Mouse (Mus musculus): Measurements from ENCODE around the gene Erc1. TPM values are rescaled to one million over a fixed set of nuclear protein-coding genes. Genes with fewer than 3 reads are reported as not detected.

The Erc1 gene
- polyA plus RNA-seq, 1 experiment from 2014 or later: 22.1 TPM

DNA sequence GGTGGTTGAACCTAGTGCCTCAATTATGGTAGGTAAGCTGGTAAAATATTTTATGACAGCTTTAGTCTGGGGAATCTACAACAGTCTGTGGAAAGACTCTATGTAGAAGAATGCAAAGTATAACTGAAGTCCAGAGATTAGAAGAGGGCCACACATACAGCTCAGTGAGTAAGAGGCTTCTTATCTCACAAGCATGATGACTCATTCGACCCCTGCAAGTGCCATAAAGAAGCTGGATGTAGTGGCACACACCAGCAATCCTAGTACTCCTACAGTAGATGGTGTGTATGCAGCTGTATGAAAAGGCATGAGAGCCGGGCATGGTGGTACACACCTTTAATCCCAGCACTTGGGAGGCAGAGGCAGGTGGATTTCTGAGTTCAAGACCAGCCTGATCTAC, 205.2 kb downstream of the Erc1 start:
- Histone ChIP-seq H3K4me3 (no peak overlapping the region), H3K27me3 (no peaks in the 10 kb centered on the region), H3K9me3 (no peaks in the 10 kb centered on the region), H3K4me2 (no peak overlapping the region), H3K9ac (no peak overlapping the region), H3K36me3 (no peaks in the 10 kb centered on the region), H3K4me1 (no peaks in the 10 kb centered on the region), H3K27ac (no peak overlapping the region)
- ATAC-seq (ENCODE audit: insufficient number of reproducible peaks, low FRiP score, low TSS enrichment, low read depth): no peak
- WGBS: 75% methylated on average over 2 of the region's 2 CpGs

DNA sequence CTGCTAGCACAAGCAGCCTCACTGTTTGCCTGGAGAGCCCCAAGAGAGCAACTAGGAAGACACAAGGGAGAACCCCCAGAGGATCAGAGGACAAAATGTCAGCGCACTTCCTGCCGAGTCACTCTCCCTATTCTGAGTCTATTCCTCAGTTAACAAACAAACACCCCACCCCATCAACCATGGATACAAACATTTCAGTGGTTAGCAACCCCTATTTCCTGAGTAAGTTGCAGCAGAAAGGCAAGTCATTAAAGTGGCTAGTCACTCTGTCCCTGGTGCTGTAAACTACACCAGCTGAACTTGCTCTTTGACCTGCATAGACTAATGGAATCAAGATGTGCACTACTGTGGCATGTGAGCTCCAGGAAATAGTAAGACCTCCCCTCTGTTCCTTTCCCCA, 212.3 kb downstream of the Erc1 start:
- H3K4me2 ChIP-seq: no peak overlapping the region
- H3K27me3 ChIP-seq: no peaks in the 10 kb centered on the region
- no peaks in the 10 kb centered on the region for H3K9me3 ChIP-seq
- no peaks in the 10 kb centered on the region for H3K36me3 ChIP-seq
- ATAC-seq (ENCODE audit: insufficient number of reproducible peaks, low FRiP score, low TSS enrichment, low read depth): no peak
- H3K4me3 ChIP-seq: no peak overlapping the region
- 0 out of 2 replicates have a peak, but pooled peaks cover 5% of the 10 kb centered on the region for H3K4me1 ChIP-seq
- H3K27ac ChIP-seq: no peak overlapping the region
- H3K9ac ChIP-seq: no peak overlapping the region
- 32% methylated on average over 2 of the region's 2 CpGs for WGBS

DNA sequence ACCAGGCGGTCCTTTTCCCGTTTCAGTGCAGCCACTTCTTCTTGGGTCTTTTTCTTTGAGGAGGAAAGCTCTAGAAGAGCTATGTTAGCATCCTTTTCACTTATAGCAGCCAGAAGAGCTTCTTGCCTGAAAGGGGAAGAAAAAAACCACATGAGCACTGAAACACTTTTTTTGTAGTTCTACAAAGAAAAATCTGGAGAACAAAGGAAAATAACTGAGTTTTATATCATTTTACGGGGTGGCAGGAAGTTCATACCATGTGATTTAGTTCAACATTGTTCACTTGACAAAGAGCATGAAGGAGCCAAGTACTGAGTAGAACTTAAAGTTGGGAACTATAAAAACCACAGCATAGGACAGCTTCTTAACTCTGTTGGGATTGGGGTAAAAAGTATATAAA, 217.3 kb downstream of the Erc1 start:
- Histone ChIP-seq H3K36me3 (peaks cover 3% of the 10 kb centered on the region), H3K27me3 (no peaks in the 10 kb centered on the region), H3K9me3 (no peaks in the 10 kb centered on the region), H3K4me3 (no peak overlapping the region), H3K9ac (no peak overlapping the region), H3K4me1 (0 out of 2 replicates have a peak, but pooled peaks cover 5% of the 10 kb centered on the region), H3K27ac (no peak overlapping the region), H3K4me2 (no peak overlapping the region)
- no peak for ATAC-seq (ENCODE audit: insufficient number of reproducible peaks, low FRiP score, low TSS enrichment, low read depth)
- 76% methylated on average over 3 of the region's 3 CpGs for WGBS

DNA sequence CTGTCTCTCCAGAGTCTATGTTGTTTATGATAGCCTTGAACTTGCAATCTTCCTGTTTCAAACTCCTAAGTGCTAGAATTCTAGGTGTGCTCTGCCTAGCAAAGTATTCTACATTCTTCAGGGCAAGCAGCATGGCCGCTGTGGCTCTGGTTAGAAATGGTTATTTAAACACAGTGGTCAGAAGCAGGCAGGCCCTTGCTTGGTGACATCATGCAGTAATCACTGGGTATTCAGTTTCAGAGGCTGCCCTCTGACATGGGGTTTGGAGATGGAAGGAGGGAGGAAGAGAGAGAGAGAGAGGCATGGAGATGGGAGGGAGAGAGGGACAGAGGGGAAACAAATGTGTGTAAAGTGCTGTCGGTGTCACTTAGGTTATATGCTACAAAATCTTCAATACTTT, 246.6 kb downstream of the Erc1 start:
- H3K4me2 ChIP-seq: no peak overlapping the region
- no peak overlapping the region for H3K27ac ChIP-seq
- no peak for ATAC-seq (ENCODE audit: insufficient number of reproducible peaks, low FRiP score, low TSS enrichment, low read depth)
- H3K27me3 ChIP-seq: no peaks in the 10 kb centered on the region
- no peak overlapping the region for H3K9ac ChIP-seq
- H3K9me3 ChIP-seq: no peaks in the 10 kb centered on the region
- WGBS: 77% methylated on average over 2 of the region's 2 CpGs
- peaks cover 3% of the 10 kb centered on the region; the same call in 1 of the 2 replicates for H3K4me1 ChIP-seq
- H3K4me3 ChIP-seq: no peak overlapping the region
- H3K36me3 ChIP-seq: no peaks in the 10 kb centered on the region; the same call in 1 of the 2 replicates

DNA sequence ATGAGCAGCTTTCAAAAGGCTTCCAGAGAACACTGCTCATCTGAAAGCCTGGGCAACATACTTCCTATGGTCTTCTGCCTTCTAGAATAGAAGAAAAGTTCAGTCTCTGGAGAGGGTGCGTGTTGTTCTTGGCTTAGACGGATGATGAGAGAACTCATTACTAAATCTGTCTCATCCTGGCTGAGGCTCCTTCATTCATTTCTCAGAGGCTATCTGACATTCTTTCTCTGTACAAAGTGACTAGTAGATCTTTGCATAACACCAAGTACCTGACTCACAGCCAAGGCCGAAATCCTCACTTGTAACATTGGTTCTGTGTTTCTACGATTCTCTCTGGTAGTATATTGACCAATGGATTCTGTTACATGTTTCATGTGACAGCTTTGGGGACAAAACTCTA, 252.5 kb downstream of the Erc1 start:
- Histone ChIP-seq H3K9ac (no peak overlapping the region), H3K36me3 (peaks cover 9% of the 10 kb centered on the region), H3K4me1 (no peaks in the 10 kb centered on the region), H3K4me2 (no peak overlapping the region), H3K9me3 (no peaks in the 10 kb centered on the region), H3K4me3 (no peak overlapping the region), H3K27me3 (no peaks in the 10 kb centered on the region), H3K27ac (no peak overlapping the region)
- ATAC-seq (ENCODE audit: insufficient number of reproducible peaks, low FRiP score, low TSS enrichment, low read depth): no peak
- 91% methylated on average over 4 of the region's 4 CpGs for WGBS

DNA sequence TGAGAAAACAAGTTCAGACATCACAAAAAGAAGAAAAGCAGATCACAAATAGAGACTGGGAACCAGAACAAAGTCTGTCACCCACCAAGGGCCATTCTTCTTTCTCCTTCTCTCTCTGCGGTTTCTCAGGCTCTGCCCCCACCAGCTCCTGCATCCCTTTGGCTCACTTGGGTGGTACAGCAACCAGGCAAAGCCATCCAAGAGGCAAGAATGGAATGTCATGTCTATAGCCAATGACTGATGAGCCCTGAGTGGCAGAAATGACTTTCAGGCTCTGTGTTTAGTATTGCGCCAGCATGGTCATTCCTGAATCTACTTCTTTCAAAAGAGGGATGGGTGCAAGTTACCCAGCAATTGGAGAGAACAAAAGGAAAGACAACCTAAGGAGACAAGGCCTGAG, 257.1 kb downstream of the Erc1 start:
- no peak for ATAC-seq (ENCODE audit: insufficient number of reproducible peaks, low FRiP score, low TSS enrichment, low read depth)
- H3K27me3 ChIP-seq: no peaks in the 10 kb centered on the region
- WGBS: 81% methylated on average over 2 of the region's 2 CpGs
- H3K9me3 ChIP-seq: no peaks in the 10 kb centered on the region
- peaks cover 9% of the 10 kb centered on the region; the same call in 1 of the 2 replicates for H3K36me3 ChIP-seq
- H3K4me2 ChIP-seq: no peak overlapping the region
- no peak overlapping the region for H3K27ac ChIP-seq
- no peaks in the 10 kb centered on the region for H3K4me1 ChIP-seq
- H3K9ac ChIP-seq: no peak overlapping the region
- H3K4me3 ChIP-seq: no peak overlapping the region

DNA sequence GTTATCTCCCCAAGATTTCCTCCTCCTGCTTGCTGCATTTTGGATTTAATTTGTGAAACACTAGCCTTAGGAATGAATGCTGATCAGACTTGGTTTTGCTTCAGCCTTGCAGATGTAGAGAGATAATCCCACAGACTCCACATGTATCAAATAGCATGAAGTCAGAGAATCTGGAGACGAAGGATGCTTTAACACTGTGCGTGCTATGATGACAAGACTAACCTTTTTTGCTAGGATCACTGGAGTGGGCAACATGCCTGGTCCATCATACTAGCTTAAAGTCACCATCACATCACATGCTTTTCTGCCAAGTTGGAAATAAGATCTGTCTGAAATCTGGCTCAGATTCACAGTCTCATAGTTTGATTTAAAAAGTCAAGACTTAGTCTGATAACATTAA, 260.1 kb downstream of the Erc1 start:
- no peak for ATAC-seq (ENCODE audit: insufficient number of reproducible peaks, low FRiP score, low TSS enrichment, low read depth)
- no peaks in the 10 kb centered on the region for H3K27me3 ChIP-seq
- H3K4me2 ChIP-seq: no peak overlapping the region
- H3K36me3 ChIP-seq: no peaks in the 10 kb centered on the region
- no peak overlapping the region for H3K4me3 ChIP-seq
- H3K9ac ChIP-seq: no peak overlapping the region
- no peaks in the 10 kb centered on the region for H3K9me3 ChIP-seq
- H3K27ac ChIP-seq: no peak overlapping the region
- H3K4me1 ChIP-seq: no peaks in the 10 kb centered on the region
- WGBS: 74% methylated on average over 2 of the region's 2 CpGs

DNA sequence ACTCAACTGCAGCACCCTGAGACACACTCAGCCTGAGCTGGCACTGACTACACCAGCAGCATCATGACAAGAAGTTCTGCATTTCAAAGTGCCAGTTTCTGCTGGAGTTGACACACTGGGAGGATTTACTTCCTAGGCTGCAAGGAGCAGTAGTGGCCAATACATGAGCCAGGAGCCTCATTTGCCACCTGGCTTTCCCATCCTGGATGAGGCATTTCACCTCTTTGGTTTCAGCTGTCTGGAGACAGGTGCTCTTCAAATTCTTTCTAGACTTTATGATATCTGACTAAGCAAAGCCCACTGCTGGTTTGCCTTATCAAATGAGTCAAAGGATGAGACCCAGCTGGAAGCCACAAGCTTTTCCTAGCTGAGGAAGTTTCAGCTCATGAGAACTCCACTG, 260.5 kb downstream of the Erc1 start:
- no peak overlapping the region for H3K9ac ChIP-seq
- H3K36me3 ChIP-seq: no peaks in the 10 kb centered on the region
- no peak overlapping the region for H3K4me3 ChIP-seq
- no peak for ATAC-seq (ENCODE audit: insufficient number of reproducible peaks, low FRiP score, low TSS enrichment, low read depth)
- H3K4me2 ChIP-seq: no peak overlapping the region
- H3K9me3 ChIP-seq: no peaks in the 10 kb centered on the region
- H3K27me3 ChIP-seq: no peaks in the 10 kb centered on the region
- no peaks in the 10 kb centered on the region for H3K4me1 ChIP-seq
- no peak overlapping the region for H3K27ac ChIP-seq

DNA sequence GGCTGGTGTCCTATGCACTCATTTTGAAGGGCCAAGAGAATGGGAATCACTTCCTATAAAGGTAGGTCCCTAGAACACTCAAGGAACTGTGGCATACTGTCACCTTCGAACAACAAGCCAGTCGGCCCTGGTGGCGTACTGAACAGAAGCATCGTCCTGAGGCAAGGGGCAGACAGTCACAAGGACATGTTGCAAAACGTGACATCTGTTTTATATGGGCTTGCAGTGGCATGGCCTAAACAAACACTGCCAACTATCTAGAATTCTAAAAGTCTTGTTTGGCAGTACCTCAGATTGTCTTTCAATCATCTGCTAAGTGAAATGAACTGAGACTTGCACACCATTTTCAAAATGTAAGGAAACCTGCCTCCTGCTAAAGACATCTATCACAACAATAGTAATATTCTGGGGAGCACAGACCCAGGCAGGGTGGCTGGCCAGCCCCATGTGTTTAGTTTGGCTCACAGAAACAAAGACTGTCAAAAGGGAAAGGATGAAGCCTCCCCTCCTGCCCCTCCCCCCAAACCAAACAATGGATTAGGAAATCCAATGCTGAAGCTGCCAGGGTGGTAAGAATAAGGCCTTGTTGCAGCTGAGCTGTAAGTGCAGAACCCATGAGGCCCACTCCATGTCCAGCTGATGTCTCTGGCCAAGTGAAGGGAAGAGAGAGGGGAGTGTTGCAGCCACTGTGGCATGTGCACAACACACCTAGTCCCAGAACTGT, 262.2 kb downstream of the Erc1 start:
- Histone ChIP-seq H3K9me3 (no peaks in the 10 kb centered on the region), H3K4me3 (no peak overlapping the region), H3K36me3 (no peaks in the 10 kb centered on the region), H3K4me2 (no peak overlapping the region), H3K4me1 (no peaks in the 10 kb centered on the region), H3K27me3 (no peaks in the 10 kb centered on the region), H3K9ac (no peak overlapping the region), H3K27ac (no peak overlapping the region)
- no peak for ATAC-seq (ENCODE audit: insufficient number of reproducible peaks, low FRiP score, low TSS enrichment, low read depth)
- 69% methylated on average over 5 of the region's 5 CpGs for WGBS

DNA sequence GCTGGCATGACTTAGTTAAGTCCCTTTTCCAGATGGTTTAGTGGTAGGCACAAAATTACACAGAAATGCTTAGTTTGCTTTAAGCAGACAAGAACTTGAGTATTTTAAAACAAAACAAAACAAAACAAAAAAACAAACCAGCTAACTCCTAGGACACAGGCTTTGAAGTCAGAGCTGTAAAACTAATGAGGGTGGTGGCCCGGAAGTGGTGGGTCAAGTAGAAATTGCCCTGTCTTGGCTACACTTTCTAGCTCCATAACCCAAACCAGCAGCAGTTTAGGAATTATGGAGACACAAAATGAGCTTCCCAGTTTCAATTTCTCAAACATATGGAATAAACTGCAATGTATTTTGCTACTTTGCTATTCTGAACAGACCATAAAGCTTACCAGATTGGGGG, 263.9 kb downstream of the Erc1 start:
- ATAC-seq (ENCODE audit: insufficient number of reproducible peaks, low FRiP score, low TSS enrichment, low read depth): no peak
- H3K9ac ChIP-seq: no peak overlapping the region
- no peak overlapping the region for H3K27ac ChIP-seq
- no peaks in the 10 kb centered on the region for H3K27me3 ChIP-seq
- no peaks in the 10 kb centered on the region for H3K4me1 ChIP-seq
- H3K4me2 ChIP-seq: no peak overlapping the region
- no peaks in the 10 kb centered on the region for H3K9me3 ChIP-seq
- no peaks in the 10 kb centered on the region for H3K36me3 ChIP-seq
- 21% methylated on average over 1 of the region's 1 CpGs for WGBS
- H3K4me3 ChIP-seq: no peak overlapping the region

DNA sequence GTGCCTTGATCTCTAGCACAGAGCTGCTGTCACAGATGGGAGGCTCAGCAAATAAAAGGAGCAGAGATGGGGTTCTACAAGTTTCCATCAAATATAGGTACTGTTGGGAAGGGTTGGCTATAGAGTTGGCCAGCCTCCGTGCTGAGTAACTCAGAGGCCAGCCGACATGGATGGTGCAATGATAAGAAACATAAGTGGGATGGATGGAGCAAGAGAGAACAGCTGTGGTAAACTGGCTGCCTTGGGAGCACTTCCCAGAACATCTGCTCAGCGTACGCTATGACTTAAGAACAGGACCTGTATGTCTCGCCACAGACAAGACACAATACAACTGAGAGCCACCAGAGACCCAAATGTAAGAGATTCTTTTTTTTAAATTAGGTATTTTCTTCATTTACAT, 264.8 kb downstream of the Erc1 start:
- WGBS: 70% methylated on average over 5 of the region's 5 CpGs
- Histone ChIP-seq H3K36me3 (no peaks in the 10 kb centered on the region), H3K9me3 (no peaks in the 10 kb centered on the region), H3K4me1 (peaks cover 4% of the 10 kb centered on the region; the same call in 1 of the 2 replicates), H3K9ac (no peak overlapping the region), H3K27ac (no peak overlapping the region), H3K4me3 (no peak overlapping the region), H3K27me3 (no peaks in the 10 kb centered on the region), H3K4me2 (no peak overlapping the region)
- no peak for ATAC-seq (ENCODE audit: insufficient number of reproducible peaks, low FRiP score, low TSS enrichment, low read depth)

DNA sequence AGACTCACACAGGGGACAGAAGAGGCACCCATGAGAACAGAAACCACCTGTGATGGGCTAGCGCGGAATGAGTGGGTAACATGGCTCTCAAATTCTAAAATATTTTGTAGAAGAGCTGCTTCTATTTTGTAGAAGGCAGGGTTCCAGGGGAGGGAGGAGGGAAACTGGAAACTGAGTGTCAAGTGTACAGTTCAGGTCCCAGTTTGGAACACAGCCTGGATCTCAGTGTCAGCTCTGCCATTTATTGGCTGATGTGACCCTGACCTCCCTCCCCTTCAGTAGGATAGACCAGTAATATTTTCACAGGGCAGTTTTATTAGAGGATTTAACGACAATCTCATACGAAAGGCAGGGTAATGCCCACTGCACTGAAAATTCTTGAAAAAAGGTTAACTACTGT, 271.3 kb downstream of the Erc1 start:
- WGBS: 66% methylated on average over 4 of the region's 4 CpGs
- no peak overlapping the region for H3K4me3 ChIP-seq
- no peaks in the 10 kb centered on the region for H3K27me3 ChIP-seq
- peaks cover 4% of the 10 kb centered on the region for H3K4me1 ChIP-seq
- H3K36me3 ChIP-seq: peaks cover 34% of the 10 kb centered on the region
- no peaks in the 10 kb centered on the region for H3K9me3 ChIP-seq
- H3K27ac ChIP-seq: no peak overlapping the region
- ATAC-seq (ENCODE audit: insufficient number of reproducible peaks, low FRiP score, low TSS enrichment, low read depth): no peak
- no peak overlapping the region for H3K4me2 ChIP-seq
- no peak overlapping the region for H3K9ac ChIP-seq

DNA sequence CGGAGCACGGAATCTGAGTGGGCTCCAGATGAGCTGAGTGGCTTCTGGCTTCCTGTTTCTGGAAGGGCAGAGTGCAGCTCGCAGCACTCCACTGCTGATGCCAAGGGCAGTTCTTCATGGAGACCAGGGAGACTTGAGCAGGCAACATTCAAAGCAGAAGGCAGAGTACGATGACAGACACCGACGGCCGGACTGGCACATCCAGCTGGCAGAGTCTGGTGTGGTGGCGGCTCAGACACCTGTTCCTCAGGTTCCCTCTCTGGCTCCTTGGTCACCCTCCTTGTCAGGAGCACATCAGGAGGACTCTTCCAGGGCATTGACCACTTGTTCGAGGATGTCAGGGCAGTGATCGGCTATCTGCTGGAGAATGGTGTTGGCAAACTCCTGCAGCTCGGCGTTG, 272.6 kb downstream of the Erc1 start:
- no peak overlapping the region for H3K4me3 ChIP-seq
- no peaks in the 10 kb centered on the region for H3K9me3 ChIP-seq
- 93% methylated on average over 12 of the region's 12 CpGs for WGBS
- H3K4me1 ChIP-seq: peaks cover 4% of the 10 kb centered on the region
- H3K36me3 ChIP-seq: peaks cover 34% of the 10 kb centered on the region
- no peak overlapping the region for H3K27ac ChIP-seq
- H3K27me3 ChIP-seq: no peaks in the 10 kb centered on the region
- no peak overlapping the region for H3K4me2 ChIP-seq
- no peak for ATAC-seq (ENCODE audit: insufficient number of reproducible peaks, low FRiP score, low TSS enrichment, low read depth)
- H3K9ac ChIP-seq: no peak overlapping the region
